Mouse (Mus musculus): ENCODE measurements at regions not wholly inside any gene's neighbourhood (a gene's known extent, or its start where the extent isn't known, plus 50 kb on each side); places are given as distances from the start of the nearest gene placed in this dataset.
A peak's percentile ranks its signal among the peaks of the same experiment; 100 is the strongest.

DNA sequence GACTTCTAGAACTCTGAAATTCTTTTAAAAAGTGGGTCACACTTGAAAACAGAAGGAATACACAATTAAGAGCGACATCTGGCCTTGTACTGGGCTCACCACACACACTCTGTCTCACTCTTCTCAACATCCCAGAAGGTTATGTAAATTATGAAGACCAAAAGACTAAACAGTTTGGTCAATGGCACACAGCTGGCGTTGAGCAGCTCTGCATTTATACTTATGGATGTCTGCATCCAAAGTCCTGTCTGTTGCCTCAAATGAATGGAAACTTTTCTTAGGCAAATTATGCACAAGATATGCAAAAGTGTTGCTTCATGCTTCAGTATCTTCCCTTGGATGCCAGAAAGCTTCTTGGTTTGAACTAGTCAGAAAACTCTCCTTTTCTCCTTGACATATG lies 323.5 kb downstream of the Ppp3ca start:
- no peak for TF ChIP-seq POLR2A (IDR thresholded peaks at IDR 0.05; ENCODE audit: borderline replicate concordance, extremely low read depth, insufficient read depth, insufficient read length, poor library complexity, severe bottlenecking)
- TF ChIP-seq CTCF (IDR thresholded peaks at IDR 0.05; ENCODE audit: borderline replicate concordance, extremely low read depth, insufficient read depth, insufficient read length), result no peak
- no peak for DNase-seq (ENCODE audit: low read depth)

DNA sequence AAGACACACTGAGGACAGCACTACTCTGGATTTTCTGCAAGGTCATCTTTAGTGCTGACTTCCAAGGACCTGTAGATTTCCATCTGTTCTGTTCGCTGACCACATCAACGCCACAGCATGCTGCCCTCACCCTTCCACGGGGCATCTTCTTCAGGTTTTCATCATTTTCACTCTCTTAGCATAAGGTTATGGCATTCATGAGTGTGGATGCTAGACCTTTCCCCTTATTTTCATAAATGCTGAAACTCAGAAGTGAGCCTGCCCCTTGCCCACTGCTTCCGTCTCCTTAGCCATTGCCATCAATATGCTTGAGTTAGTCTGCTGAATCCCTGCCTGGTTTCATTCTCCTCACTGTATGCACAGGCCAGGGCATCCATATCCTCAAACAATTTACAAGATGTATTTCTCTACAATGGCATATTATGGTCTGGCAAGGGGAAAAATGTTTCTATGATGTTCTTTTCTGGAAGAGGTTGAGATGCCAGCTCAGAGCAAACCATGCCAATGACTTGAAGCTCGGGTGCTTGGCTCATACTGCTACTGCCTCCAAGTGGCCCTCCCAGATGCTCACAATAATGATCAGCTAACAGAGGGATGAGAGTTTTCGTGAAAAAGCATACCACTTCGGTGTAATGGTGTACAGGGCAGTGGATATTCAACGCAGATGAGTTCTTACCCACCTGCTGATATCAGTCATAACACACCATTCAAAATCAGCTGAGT lies 324.6 kb downstream of the Ppp3ca start:
- no peak for DNase-seq (ENCODE audit: low read depth)
- TF ChIP-seq POLR2A (IDR thresholded peaks at IDR 0.05; ENCODE audit: borderline replicate concordance, extremely low read depth, insufficient read depth, insufficient read length, poor library complexity, severe bottlenecking) (no peak), CTCF (IDR thresholded peaks at IDR 0.05; ENCODE audit: borderline replicate concordance, extremely low read depth, insufficient read depth, insufficient read length) (no peak)

DNA sequence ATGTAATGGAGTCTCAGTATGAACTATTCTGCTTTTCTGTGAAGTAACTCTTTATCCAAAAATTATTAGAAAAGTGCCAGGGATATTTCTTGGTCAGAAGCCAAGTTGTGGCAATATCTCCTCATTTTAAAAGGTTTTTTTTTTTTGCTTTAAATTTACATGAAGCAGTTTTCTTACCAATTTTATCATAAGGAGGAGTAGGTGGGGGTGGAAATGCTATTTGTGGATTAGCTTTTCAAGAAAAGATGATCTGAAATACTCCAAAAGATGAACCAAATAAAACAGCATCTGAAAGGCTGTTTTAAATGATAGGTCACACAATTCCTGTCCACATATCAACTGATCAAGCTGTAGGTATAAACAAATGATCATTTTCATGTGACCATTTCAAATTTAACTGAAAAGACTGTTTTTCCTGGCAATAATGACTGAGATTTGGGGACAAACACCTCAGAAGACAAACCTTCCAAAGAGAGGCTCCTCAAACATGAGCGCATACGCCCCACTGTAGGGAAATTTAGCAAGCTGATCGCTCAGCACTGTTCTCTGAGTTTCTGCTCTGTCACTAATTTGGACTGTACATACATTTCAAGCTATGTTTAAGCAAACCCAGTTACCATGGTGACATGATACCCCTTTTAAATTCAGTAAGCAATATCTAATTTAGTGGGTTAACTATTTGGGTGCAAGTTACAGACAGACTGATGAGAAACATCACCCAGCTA lies 325.8 kb downstream of the Ppp3ca start:
- DNase-seq (ENCODE audit: low read depth), result no peak
- TF ChIP-seq CTCF (IDR thresholded peaks at IDR 0.05; ENCODE audit: borderline replicate concordance, extremely low read depth, insufficient read depth, insufficient read length) (no peak), POLR2A (IDR thresholded peaks at IDR 0.05; ENCODE audit: borderline replicate concordance, extremely low read depth, insufficient read depth, insufficient read length, poor library complexity, severe bottlenecking) (no peak)

DNA sequence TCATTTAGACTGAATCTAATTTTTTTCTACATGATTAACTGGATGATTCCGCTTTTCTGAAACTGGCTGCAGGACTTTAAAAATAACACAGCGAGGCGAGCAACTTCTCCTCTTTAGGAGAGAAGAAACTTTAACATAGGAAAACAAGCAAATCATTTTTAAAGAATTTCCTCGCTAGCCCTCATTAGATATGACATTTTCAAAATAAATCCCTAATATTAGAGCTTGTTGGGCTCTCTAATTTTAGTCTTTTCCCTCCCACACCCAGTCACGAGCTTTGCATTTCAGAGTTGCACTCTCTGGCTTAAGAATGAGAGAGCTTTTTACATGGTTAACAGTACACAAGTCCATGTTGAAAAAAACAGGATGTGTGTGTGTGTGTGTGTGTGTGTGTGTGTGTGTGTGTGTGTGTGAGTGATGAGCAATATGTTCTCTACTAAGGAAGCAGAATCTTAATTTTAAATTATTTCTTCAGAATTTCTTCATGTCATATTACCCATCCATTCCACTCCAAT lies 326.5 kb downstream of the Ppp3ca start:
- TF ChIP-seq CTCF (IDR thresholded peaks at IDR 0.05; ENCODE audit: borderline replicate concordance, extremely low read depth, insufficient read depth, insufficient read length), result no peak
- TF ChIP-seq POLR2A (IDR thresholded peaks at IDR 0.05; ENCODE audit: borderline replicate concordance, extremely low read depth, insufficient read depth, insufficient read length, poor library complexity, severe bottlenecking), result no peak
- no peak for DNase-seq (ENCODE audit: low read depth)

DNA sequence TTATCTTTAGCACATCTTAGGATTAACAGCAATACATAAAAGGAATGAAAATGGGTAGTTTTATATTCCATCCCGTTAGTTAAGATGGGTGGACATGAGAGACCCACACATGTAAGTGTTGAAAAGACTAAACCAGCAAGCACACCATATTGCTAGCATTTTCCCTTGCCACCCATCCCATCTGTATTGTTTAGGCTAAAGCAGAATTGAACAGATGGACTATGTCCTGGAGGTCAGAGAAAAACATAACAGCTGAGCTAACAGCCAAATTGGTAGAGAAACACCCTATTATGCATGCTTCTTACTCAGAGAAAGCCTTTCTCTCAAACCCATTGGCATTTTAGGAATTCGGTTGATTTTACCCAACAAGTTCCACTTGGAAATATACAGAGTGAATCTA lies 329.3 kb upstream of the Emcn start:
- TF ChIP-seq POLR2A (IDR thresholded peaks at IDR 0.05; ENCODE audit: borderline replicate concordance, extremely low read depth, insufficient read depth, insufficient read length, poor library complexity, severe bottlenecking) (no peak), CTCF (IDR thresholded peaks at IDR 0.05; ENCODE audit: borderline replicate concordance, extremely low read depth, insufficient read depth, insufficient read length) (no peak)
- peak; percentile 70 for DNase-seq (ENCODE audit: low read depth)

DNA sequence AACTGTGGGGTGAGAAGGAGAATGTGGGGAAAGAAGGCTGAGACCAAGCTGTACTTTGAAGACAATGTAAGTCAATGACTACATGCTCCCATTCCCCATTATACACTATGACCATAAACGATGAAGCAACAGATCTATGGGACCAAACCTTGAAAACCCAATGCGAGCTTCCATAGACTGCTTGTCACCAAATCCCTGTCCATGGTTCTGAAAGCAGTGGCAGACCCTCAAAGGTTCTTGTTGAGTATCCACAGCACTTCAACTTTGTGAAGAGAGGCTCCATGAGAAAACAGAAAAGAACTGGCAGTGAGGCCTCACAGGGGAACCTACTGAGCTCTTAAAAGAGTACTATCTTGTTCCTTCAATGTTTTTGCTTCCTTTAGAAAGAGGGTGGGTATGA lies 326.2 kb upstream of the Emcn start:
- DNase-seq (ENCODE audit: low read depth), result peak; percentile 13
- no peak for TF ChIP-seq POLR2A (IDR thresholded peaks at IDR 0.05; ENCODE audit: borderline replicate concordance, extremely low read depth, insufficient read depth, insufficient read length, poor library complexity, severe bottlenecking)
- TF ChIP-seq CTCF (IDR thresholded peaks at IDR 0.05; ENCODE audit: borderline replicate concordance, extremely low read depth, insufficient read depth, insufficient read length), result no peak

DNA sequence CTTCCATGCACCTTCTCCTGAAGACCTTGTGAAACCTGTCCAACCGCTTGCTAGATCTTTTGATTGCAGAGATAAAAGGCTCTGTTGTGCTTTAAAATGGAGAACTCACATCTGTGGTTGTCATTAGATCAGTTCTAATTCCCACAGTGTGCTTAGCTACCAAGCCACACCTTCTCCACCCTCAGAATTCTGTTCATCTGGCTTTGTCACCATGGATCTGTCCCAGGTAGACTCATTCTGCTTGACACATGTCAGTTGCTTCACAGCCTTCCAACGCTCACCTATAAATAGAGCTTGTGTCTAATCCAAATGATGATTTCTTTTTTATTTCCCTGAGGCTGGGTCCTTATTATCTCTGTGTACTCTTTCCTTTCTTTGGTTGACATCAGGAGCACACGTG lies 325.7 kb upstream of the Emcn start:
- DNase-seq (ENCODE audit: low read depth), result no peak
- TF ChIP-seq CTCF (IDR thresholded peaks at IDR 0.05; ENCODE audit: borderline replicate concordance, extremely low read depth, insufficient read depth, insufficient read length), result no peak
- TF ChIP-seq POLR2A (IDR thresholded peaks at IDR 0.05; ENCODE audit: borderline replicate concordance, extremely low read depth, insufficient read depth, insufficient read length, poor library complexity, severe bottlenecking), result no peak

DNA sequence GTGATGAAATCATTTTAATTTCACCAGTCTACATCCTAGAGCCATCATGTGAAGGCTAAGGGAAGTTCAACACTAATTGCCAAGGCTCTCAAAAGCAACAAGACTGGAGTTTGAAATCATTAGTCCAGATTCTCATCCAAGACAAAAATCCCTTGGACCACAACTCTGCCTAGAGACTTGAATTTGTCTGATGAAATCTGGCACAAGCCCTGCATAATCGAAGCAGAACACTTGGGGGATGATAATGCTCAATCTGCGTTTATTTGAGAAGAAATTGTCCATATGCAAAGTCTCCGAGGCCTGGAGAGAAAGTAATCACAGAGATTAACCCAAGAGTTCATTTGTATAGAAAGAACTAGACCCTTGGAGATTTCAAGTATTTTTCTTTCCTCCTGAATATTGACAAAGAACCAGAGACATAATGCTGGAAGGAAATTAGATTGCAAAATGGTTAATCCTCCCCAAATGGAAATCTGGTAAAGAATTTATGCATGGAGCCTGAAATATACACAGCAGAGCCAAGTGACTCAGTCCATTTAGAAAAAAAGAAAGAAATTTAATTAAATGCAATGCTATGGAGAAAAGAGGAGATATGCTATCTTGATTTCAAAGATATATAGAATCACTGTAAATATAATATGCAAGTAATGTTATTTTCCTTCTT lies 320.8 kb upstream of the Emcn start:
- DNase-seq (ENCODE audit: low read depth), result peak; percentile 87
- TF ChIP-seq POLR2A (IDR thresholded peaks at IDR 0.05; ENCODE audit: borderline replicate concordance, extremely low read depth, insufficient read depth, insufficient read length, poor library complexity, severe bottlenecking), result no peak
- TF ChIP-seq CTCF (IDR thresholded peaks at IDR 0.05; ENCODE audit: borderline replicate concordance, extremely low read depth, insufficient read depth, insufficient read length), result no peak

DNA sequence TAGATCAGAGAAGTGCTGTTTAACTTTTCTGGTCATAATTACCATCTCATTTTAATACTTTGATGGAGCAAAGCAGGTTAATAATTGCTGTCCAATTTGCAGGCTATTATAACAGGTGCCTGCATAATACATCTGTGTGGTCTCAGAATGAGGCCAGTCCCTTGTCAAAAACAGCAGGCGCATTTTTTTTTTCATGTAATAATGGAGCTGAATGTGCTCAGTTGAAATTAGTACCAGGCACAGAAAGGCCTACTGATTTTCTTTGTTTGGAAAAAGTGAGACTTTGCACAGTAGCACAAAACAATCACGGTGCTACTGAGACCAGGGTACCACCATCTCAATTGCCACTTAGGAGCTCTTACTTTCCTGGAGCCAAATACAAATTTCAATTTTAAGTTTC lies 311.3 kb upstream of the Emcn start:
- TF ChIP-seq POLR2A (IDR thresholded peaks at IDR 0.05; ENCODE audit: borderline replicate concordance, extremely low read depth, insufficient read depth, insufficient read length, poor library complexity, severe bottlenecking) (no peak), CTCF (IDR thresholded peaks at IDR 0.05; ENCODE audit: borderline replicate concordance, extremely low read depth, insufficient read depth, insufficient read length) (no peak)
- peak; percentile 51 for DNase-seq (ENCODE audit: low read depth)

DNA sequence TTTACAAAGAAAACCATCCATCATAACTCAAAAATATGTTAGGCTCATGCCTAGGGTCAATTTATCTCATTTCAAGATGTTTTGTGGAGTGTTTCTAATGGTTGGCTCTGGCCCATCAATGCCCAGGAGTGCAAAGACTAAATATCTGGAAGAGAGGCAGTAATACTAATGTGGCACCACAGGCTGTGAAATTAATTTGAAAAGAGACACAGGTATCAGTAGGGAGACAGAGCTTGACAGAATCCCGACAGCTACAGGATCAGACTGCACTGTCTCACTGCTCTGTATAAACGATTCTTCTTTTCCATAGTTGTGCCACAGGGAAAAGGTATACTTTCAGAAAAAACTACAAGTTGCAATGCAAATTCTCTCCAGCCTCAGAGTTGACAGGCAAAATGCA lies 308.1 kb upstream of the Emcn start:
- no peak for TF ChIP-seq CTCF (IDR thresholded peaks at IDR 0.05; ENCODE audit: borderline replicate concordance, extremely low read depth, insufficient read depth, insufficient read length)
- no peak for TF ChIP-seq POLR2A (IDR thresholded peaks at IDR 0.05; ENCODE audit: borderline replicate concordance, extremely low read depth, insufficient read depth, insufficient read length, poor library complexity, severe bottlenecking)
- peak; percentile 17 for DNase-seq (ENCODE audit: low read depth)

DNA sequence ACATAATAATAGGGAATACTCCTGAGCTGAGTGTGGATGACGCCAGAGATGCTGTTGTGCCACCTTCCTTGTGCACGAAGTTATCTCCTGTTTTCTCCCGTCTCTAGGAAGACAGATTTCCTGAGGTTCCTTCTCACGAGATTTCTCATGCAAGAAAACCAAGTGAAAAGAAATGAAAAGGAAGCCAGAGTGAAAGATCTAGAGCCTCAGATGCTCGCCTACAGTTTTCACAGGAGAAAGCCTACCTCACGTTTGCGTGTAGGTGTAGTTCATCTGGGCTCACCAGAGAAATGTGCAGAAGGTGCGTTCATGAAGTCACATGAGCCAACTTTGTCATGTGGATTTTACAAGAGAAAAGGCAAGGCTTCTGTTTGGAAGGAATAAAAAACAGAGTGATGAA lies 301.2 kb upstream of the Emcn start:
- TF ChIP-seq POLR2A (IDR thresholded peaks at IDR 0.05; ENCODE audit: borderline replicate concordance, extremely low read depth, insufficient read depth, insufficient read length, poor library complexity, severe bottlenecking), result no peak
- TF ChIP-seq CTCF (IDR thresholded peaks at IDR 0.05; ENCODE audit: borderline replicate concordance, extremely low read depth, insufficient read depth, insufficient read length), result no peak
- DNase-seq (ENCODE audit: low read depth), result no peak

All from brain, embryonic 14.5 days (tissue).